Mouse (Mus musculus) embryonic facial prominence, embryonic 13.5 days (tissue): ENCODE measurements around the gene Tsen54. TPM values are rescaled to one million over a fixed set of nuclear protein-coding genes. Genes with fewer than 3 reads are reported as not detected.

ENCODE experiments used
- ATAC-seq: fragments of 200-750 bp; cut with Nextera tagmentation; 2 replicates; pipeline ENCODE4 v1.8.0; 2017; ENCODE audit warnings: low read depth; ENCODE audit not compliant: insufficient number of reproducible peaks, insufficient read depth, low FRiP score, low TSS enrichment
- H3K27ac ChIP-seq: fragments of 300-500 bp; sonication (generic); 2 replicates; pipeline ENCODE4 v1.5.1; 2015; ENCODE audit warnings: moderate library complexity, mild to moderate bottlenecking, inconsistent platforms
- H3K27me3 ChIP-seq: fragments of 300-500 bp; sonication (generic); 2 replicates; pipeline ENCODE4 v1.6.1; 2015; ENCODE audit warnings: mild to moderate bottlenecking, inconsistent platforms
- H3K36me3 ChIP-seq: fragments of 300-500 bp; sonication (generic); 2 replicates; pipeline ENCODE4 v1.6.1; 2015; ENCODE audit warnings: mild to moderate bottlenecking, inconsistent platforms
- H3K4me1 ChIP-seq: fragments of 300-500 bp; sonication (generic); 2 replicates; pipeline ENCODE4 v1.6.1; 2015; ENCODE audit warnings: inconsistent platforms
- H3K4me2 ChIP-seq: fragments of 300-500 bp; sonication (generic); 2 replicates; pipeline ENCODE4 v1.6.1; 2015; ENCODE audit warnings: moderate library complexity, mild to moderate bottlenecking, inconsistent platforms
- H3K4me3 ChIP-seq: fragments of 300-500 bp; sonication (generic); 2 replicates; pipeline ENCODE4 v1.5.1; 2015; ENCODE audit warnings: mild to moderate bottlenecking, inconsistent platforms
- H3K9ac ChIP-seq: fragments of 300-500 bp; sonication (generic); 2 replicates; pipeline ENCODE4 v1.6.1; 2015; ENCODE audit warnings: mild to moderate bottlenecking, inconsistent platforms
- H3K9me3 ChIP-seq: fragments of 300-500 bp; sonication (generic); 2 replicates; pipeline ENCODE4 v1.6.1; 2016; ENCODE audit warnings: inconsistent platforms
- WGBS: fragments of 180-500 bp; shearing (Covaris S2); methylation state at CpG from one replicate; pipeline ENCODE4 v1.1.7; 2015; ENCODE audit warnings: mixed read lengths; 5-methylcytosine and 5-hydroxymethylcytosine counted together
- polyA plus RNA-seq: library from polyadenylated mRNA; unstranded; fragments of >200 nt; fragmentation: Nextera tagmentation; extraction: Ambion mirVana; gene quantifications from 2 replicates; pipeline ENCODE4 v1.2.1, GENCODE M21; 2015

Gene Tsen54
- polyA plus RNA-seq, 1 experiment from 2014 or later: 31.3 TPM

DNA sequence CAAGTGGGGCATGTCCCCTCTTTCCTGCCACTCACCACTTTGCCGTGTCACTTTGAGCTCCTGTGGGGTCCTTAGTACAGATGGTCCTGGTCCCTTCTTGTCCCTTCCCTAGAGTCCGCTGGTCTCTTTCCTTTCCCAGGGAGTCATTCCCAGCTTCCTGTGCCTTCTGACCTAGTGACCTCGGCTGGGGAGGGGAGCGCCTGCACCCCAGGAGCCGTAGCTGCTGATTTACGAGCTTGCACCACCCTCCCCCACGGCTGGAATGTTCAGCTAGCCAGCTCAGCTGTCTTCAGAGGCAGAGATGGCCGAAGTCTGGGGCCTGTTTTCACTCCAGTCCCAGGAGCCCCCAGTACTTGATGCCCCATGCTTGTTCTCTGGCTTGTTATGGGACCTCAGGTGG is 18.0 kb downstream of the Tsen54 start:
- H3K27me3 ChIP-seq: peaks cover 49% of the 10 kb centered on the region
- H3K9ac ChIP-seq: 0 out of 2 replicates have a peak overlapping the region, but pooled peaks have one; percentile 11
- no peaks in the 10 kb centered on the region for H3K36me3 ChIP-seq
- H3K4me1 ChIP-seq: peaks cover 35% of the 10 kb centered on the region
- no peak for ATAC-seq
- 16% methylated on average over 8 of the region's 8 CpGs for WGBS
- no peaks in the 10 kb centered on the region for H3K9me3 ChIP-seq
- no peak overlapping the region for H3K27ac ChIP-seq
- no peak overlapping the region for H3K4me3 ChIP-seq
- no peak overlapping the region for H3K4me2 ChIP-seq

DNA sequence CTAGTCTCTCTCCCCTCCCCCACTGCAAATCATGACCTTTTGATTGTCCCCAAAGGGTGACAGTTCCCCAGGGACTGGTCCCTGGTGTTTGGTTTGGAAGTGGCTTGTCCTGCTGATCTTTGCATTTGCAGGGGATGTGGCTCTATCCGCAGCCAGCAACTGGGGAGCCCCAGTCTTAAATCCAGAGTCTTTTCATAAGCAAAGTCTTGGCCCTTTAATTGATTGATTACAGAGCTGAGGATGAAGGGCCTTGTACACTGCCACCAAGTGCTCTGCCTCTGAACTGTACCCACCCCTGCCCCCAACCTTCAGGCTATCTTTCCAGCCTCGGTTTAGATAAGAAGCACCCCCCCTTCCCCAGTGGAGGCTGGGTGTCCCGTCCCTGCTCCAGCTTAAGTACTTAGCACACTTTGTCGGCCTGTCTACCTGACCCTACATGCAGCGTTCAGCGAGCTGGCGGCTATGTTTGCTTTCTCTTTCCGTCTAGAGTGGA is 18.5 kb downstream of the Tsen54 start:
- ATAC-seq: no peak
- peaks cover 35% of the 10 kb centered on the region for H3K4me1 ChIP-seq

DNA sequence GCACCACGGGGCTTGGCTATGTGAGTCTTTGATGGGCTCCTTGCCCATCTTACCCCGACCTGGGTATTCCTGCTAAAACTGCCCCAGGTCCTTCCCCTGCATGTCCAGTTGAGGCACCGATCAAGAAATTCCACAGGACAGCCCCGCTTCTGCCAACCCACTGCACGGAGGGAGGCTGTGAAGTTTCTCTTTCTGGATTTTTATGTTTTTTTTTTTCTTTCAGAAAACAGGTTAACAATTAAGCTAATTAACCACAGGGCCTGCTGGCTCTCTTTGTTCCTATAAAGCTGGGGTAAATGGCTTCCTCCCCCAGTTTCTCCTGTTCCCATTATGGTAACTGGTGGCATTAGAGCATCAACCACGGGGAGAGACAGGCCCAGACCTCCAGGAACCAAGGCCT is 19.5 kb downstream of the Tsen54 start:
- Histone ChIP-seq H3K4me3 (no peak overlapping the region), H3K4me2 (no peak overlapping the region), H3K27me3 (peaks cover 42% of the 10 kb centered on the region), H3K27ac (no peak overlapping the region), H3K9me3 (no peaks in the 10 kb centered on the region), H3K9ac (no peak overlapping the region), H3K4me1 (peaks cover 44% of the 10 kb centered on the region), H3K36me3 (no peaks in the 10 kb centered on the region)
- ATAC-seq: no peak
- 59% methylated on average over 6 of the region's 6 CpGs for WGBS

More for the DNA sequence above, 18.5 kb downstream of the Tsen54 start:
- 0 out of 2 replicates have a peak overlapping the region, but pooled peaks have one; percentile 11 for H3K9ac ChIP-seq
- H3K36me3 ChIP-seq: no peaks in the 10 kb centered on the region
- H3K4me3 ChIP-seq: no peak overlapping the region
- H3K27me3 ChIP-seq: peaks cover 44% of the 10 kb centered on the region
- H3K9me3 ChIP-seq: no peaks in the 10 kb centered on the region
- no peak overlapping the region; the same call in 1 of the 2 replicates for H3K4me2 ChIP-seq
- 27% methylated on average over 8 of the region's 8 CpGs for WGBS
- no peak overlapping the region for H3K27ac ChIP-seq

DNA sequence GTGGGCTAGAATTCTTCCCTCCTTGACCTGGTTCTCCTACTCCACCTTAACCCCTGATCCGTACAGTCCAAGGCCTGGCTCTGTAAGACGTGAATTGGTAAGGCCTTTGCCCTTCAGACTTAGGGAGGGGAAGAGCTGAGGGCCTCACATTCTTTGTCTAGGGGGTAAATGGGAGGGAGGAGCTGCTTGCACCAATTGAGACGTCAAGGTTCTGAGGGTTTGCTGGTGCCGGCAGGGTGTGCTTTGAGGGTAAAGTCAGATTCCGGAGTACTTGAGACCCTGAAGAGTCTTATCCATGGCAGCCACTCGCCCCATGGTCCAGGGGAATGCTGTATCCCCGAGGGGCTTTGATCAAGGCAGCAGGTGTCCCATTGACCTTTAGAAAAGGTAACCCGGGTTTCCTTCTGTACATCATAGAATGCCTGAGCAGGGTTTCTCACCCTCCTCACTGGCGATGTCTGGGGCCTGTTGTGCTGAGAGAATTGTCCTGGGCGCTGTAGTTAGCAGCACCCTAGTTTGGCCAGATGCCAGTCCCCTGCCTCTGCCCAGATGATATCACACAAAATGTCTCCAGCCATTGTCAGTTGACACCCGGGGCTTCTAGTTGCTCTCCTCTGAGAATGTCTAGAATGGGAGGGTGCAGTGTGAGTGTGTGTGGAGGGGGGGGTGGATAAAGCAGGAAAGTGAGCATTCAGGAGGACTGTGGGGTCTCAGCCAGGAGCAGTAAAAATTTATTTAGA is 22.3 kb downstream of the Tsen54 start:
- whole genome bisulfite sequencing: 44% methylated on average over 11 of the region's 11 CpGs
- peaks cover 50% of the 10 kb centered on the region for H3K4me1 ChIP-seq

DNA sequence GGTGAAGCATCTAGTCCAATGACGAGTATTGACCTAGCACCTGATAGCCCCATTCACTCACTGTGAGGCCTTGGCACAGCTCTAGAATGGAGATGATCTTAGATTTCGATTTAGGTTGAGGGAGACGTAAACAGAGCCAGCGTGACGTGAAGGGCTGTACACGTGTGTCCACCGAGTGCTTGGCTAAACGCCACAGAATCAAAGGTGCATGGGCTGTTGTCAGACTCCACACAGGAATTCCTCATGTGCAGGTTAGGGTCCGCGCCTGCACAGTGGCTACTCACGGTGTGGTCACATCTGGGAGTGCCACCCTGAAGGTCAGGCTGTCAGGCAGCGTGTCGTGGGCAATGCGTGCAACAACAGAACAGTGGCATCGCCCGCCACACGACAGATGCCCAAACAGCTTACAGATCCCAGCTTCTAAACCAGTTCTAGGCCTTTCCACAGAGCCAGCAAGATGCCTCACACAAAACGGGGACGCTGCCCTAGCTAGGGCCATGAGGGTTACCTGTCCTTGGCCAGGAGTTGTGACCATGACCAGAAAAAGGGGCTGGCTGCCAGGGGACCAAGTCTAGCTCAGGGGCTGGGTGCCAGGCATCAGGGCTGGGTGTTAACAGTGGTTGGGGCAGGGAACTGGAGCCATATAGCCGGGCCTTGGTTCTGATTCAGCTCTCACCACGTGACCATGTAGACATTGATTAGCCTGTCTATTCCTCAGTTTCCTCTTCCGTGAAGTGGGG is 23.3 kb downstream of the Tsen54 start:
- ATAC-seq: no peak
- Histone ChIP-seq H3K36me3 (no peaks in the 10 kb centered on the region), H3K4me2 (no peak overlapping the region), H3K4me3 (no peak overlapping the region), H3K4me1 (peaks cover 54% of the 10 kb centered on the region), H3K27me3 (peaks cover 7% of the 10 kb centered on the region), H3K9me3 (no peaks in the 10 kb centered on the region), H3K27ac (no peak overlapping the region), H3K9ac (no peak overlapping the region)
- WGBS: 90% methylated on average over 22 of the region's 22 CpGs

More for the DNA sequence above, 22.3 kb downstream of the Tsen54 start:
- Histone ChIP-seq H3K36me3 (no peaks in the 10 kb centered on the region), H3K9me3 (no peaks in the 10 kb centered on the region), H3K27ac (no peak overlapping the region), H3K4me2 (no peak overlapping the region), H3K27me3 (peaks cover 15% of the 10 kb centered on the region), H3K4me3 (no peak overlapping the region), H3K9ac (no peak overlapping the region)
- no peak for ATAC-seq

DNA sequence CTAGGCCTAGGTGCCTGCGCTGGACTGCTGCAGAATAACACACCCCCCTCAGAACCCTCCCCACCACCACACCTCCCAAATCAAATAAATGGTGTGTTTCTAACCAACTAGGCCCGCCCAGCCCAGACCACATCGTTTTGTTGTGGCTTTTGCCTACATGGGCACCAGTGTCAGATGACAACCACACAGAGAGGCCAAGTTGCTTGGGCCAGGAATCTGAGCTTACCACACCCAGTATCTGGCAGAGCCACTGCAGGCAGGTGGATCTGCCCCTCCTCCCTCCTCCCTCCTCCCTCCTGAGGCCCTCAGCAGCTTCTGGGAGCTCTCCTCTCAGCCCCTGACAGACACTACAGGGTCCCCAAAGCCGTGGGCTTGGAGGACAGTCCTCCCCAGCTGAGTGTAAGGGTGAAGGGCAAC is 24.4 kb downstream of the Tsen54 start:
- 15% methylated on average over 4 of the region's 4 CpGs for WGBS
- Histone ChIP-seq H3K9me3 (no peaks in the 10 kb centered on the region), H3K36me3 (no peaks in the 10 kb centered on the region), H3K4me2 (0 out of 2 replicates have a peak overlapping the region, but pooled peaks have one; percentile 14), H3K4me1 (peaks cover 50% of the 10 kb centered on the region), H3K9ac (no peak overlapping the region), H3K27ac (peak overlapping the region; percentile 13; the same call in 1 of the 2 replicates), H3K27me3 (peaks cover 7% of the 10 kb centered on the region), H3K4me3 (no peak overlapping the region)
- peak; percentile 40; the same call in 1 of the 2 replicates for ATAC-seq

DNA sequence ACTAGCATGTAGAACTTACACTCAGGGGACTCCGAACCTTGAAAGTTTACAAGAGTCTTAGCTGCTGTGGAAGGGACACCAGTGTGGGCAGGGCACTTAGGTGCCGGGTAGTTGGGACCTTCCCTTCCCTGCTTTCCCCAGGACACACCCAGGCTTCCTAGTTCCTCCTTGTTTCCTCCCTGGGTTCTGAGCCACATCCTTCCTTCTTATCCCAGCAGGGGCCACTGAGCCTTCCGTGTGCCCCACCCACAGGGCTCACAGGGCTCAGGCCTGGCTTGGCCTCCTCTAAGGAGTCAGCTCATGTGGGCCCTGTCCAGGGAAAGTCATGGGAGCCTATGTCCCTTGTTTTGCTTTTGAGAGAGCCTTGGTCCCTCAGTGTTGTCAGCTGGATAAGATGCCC is 25.2 kb downstream of the Tsen54 start:
- H3K9me3 ChIP-seq: no peaks in the 10 kb centered on the region
- no peak overlapping the region for H3K9ac ChIP-seq
- peaks cover 7% of the 10 kb centered on the region for H3K27me3 ChIP-seq
- ATAC-seq: no peak
- H3K4me2 ChIP-seq: no peak overlapping the region
- H3K4me3 ChIP-seq: no peak overlapping the region
- 0 out of 2 replicates have a peak overlapping the region, but pooled peaks have one; percentile 12 for H3K27ac ChIP-seq
- no peaks in the 10 kb centered on the region for H3K36me3 ChIP-seq
- 56% methylated on average over 3 of the region's 3 CpGs for WGBS
- peaks cover 53% of the 10 kb centered on the region for H3K4me1 ChIP-seq

DNA sequence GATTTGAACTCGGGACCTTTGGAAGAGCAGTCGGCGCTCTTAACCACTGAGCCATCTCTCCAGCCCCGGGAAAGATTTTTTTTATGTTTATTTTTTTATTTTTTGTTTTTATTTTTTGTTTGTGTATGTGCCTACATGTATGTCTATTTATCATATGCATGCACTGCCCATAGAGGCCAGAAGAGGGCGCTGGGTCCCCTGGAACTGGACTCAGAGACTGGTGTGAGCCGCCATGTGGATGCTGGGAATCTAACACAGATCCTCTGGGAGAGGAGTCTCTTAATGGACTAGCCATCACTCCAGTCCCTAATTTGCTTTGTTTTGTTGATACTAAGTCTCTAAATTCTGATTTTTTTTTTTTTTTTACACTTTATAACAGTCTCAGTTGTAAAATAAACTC is 26.5 kb downstream of the Tsen54 start:
- peaks cover 3% of the 10 kb centered on the region; the same call in 1 of the 2 replicates for H3K27me3 ChIP-seq
- peaks cover 50% of the 10 kb centered on the region for H3K4me1 ChIP-seq
- H3K36me3 ChIP-seq: peaks cover 9% of the 10 kb centered on the region; the same call in 1 of the 2 replicates
- H3K4me2 ChIP-seq: no peak overlapping the region
- H3K27ac ChIP-seq: no peak overlapping the region
- no peak overlapping the region for H3K4me3 ChIP-seq
- H3K9ac ChIP-seq: no peak overlapping the region
- no peaks in the 10 kb centered on the region for H3K9me3 ChIP-seq
- ATAC-seq: no peak
- 87% methylated on average over 6 of the region's 6 CpGs for WGBS

DNA sequence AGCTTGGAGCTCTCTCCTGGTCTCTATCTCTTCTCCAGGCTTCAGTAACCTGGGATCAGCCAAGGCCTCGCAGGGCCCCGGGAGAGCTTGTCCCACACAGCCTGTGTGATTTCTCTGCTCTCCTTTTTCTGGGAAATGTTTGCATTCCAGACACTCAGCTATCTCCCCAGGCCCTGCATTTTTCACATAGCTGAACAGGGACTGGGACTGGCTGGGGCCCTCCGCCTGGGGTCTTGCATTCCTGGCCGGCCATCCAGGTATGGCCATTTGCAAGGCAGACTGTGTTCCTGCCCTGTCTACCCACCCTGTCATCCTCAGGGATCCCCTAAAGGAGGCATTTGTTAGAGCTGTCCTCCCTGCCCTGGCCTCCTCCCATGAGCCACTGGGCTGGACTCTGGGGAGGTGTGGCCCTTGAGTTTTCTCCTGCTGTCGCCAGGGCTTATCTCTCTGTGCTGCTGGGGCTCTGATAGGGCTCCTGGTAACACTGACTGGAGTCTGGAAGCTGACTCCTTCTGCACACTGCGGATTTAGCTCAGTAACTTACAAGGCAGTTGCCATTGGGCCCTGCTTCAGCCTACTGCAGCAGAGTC is 27.5 kb downstream of the Tsen54 start:
- Histone ChIP-seq H3K27me3 (no peaks in the 10 kb centered on the region), H3K4me2 (no peak overlapping the region; the same call in 1 of the 2 replicates), H3K9ac (no peak overlapping the region; the same call in 1 of the 2 replicates), H3K9me3 (no peaks in the 10 kb centered on the region), H3K4me1 (peaks cover 47% of the 10 kb centered on the region), H3K4me3 (no peak overlapping the region), H3K36me3 (peaks cover 9% of the 10 kb centered on the region; the same call in 1 of the 2 replicates), H3K27ac (peak overlapping the region; percentile 83)
- 17% methylated on average over 6 of the region's 6 CpGs for WGBS
- ATAC-seq: no peak

DNA sequence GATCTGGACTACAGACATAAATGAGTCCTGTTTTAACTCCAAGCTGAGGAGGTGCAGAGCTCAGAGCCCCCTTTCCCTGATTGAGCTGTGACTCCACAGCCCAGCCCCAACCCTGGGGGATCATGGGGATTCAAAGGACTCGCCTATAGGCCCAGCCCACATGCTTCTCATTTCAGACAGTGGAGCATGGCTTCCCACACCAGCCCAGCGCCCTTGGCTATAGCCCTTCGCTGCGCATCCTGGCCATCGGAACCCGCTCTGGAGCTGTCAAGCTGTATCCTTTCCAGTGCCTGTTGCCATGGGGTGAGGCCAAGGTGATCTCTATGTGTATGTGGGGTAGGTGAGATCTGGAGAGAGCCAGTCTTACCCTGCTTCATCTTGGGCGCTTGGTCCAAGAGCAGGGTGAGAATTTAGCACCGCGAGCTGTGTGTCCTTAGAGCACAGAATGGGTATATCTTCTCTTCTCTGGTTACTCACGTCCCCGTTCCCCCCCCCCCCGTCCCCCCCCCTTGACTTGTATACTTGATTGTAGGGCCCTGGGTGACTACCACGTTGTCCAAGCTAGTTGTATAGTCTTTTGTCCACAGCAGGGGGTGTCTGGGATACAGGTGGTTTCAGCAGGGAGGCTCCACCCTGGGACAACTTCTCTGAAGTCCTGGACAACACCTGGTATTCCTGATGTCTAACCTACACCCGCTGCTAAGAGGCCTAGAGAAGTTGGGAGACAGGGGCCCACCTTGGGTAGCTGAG is 28.8 kb downstream of the Tsen54 start:
- WGBS: 68% methylated on average over 14 of the region's 14 CpGs
- H3K9me3 ChIP-seq: no peaks in the 10 kb centered on the region
- no peaks in the 10 kb centered on the region for H3K27me3 ChIP-seq
- peaks cover 45% of the 10 kb centered on the region for H3K4me1 ChIP-seq
- H3K9ac ChIP-seq: no peak overlapping the region
- ATAC-seq: no peak
- peaks cover 9% of the 10 kb centered on the region; the same call in 1 of the 2 replicates for H3K36me3 ChIP-seq
- H3K27ac ChIP-seq: no peak overlapping the region
- no peak overlapping the region for H3K4me2 ChIP-seq
- no peak overlapping the region for H3K4me3 ChIP-seq

DNA sequence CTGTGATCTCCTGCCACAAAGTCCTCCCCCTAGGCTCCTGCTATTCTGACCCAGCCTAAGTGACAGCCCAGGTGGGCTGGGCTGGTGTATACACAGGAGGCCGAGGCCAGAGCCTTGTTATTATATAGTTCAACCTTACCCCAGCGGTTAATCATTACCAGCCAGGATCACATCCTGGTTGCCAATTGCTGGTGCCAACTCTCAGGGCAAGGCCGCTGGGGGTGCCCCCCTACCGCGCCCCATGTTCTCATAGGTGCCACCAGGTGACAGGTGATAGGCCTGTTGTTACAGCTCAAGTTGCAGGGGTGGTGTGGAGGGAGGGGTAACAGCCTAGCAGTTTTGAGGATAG is 29.3 kb downstream of the Tsen54 start:
- H3K36me3 ChIP-seq: peaks cover 9% of the 10 kb centered on the region; the same call in 1 of the 2 replicates
- no peaks in the 10 kb centered on the region for H3K9me3 ChIP-seq
- H3K4me2 ChIP-seq: no peak overlapping the region
- no peaks in the 10 kb centered on the region for H3K27me3 ChIP-seq
- no peak overlapping the region for H3K4me3 ChIP-seq
- no peak overlapping the region for H3K9ac ChIP-seq
- no peak overlapping the region for H3K27ac ChIP-seq
- ATAC-seq: no peak
- H3K4me1 ChIP-seq: peaks cover 40% of the 10 kb centered on the region
- WGBS: 82% methylated on average over 5 of the region's 5 CpGs
